Mouse (Mus musculus): Measurements from ENCODE around the gene Fhod1.
A peak's percentile ranks its signal among the peaks of the same experiment; 100 is the strongest.

Gene Fhod1

GRCm38 (mm10) chr8:105315073-105315769 lies 32.5 kb downstream of the Fhod1 start:
- peak; percentile 52 to 57 for DNase-seq

- DNase-seq = no peak
These were observed 33.9 kb downstream of the Fhod1 start for GRCm38 (mm10) chr8:105313622-105314402.

DNA sequence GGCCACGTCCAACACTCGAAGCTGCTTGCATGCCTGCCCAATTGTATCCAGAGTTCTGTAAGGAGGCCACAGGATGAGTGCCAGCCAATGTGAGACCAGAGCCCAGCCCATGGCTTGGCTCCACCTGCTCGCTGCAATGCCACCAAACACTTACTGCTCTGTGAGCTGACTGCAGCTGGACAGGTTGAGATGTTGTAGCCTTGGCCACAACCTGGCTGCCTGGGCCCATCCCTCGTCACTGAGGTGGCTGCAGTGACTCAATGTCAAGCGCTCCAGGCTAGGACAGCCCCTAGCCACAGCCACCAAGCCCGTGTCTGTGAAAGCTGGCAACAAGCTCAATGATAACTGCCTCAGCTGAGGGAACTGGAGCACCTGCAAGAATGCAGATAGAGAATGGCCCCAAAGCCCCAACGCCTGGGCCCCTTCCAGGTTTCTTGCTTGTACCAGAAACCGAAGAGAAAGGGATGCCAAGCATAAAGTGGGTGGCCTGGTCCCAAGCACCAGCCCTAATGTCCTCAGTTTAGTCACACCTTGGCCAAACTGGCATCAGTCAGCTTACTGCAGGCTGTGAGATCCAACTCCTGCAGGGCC lies 34.8 kb downstream of the Fhod1 start:
- peak in 1 of 2 experiments; percentile 46 for DNase-seq

GRCm38 (mm10) chr8:105311718-105312117 lies 36.0 kb downstream of the Fhod1 start:
- DNase-seq = no peak

DNA sequence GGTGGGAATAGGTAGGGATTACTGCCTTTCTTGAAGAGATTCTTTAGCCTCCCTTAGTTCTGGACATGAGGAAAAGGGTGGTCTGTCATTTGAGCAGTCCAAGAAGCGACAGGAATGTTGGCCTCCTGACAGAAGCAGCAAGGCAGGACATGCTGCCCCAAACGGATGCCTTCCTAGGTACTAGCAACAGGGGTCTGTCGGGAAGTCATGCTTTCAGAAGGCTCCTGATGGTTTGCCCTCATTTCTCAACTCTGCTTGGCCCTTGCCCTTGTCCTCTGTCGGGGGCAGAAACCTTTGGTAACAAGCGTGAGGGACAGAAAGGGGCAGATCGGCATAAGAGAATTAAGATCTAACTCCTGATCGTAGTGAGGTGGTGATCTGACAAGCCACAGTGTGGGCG lies 37.6 kb downstream of the Fhod1 start:
- DNase-seq = peak in 1 of 2 experiments; percentile 46

GRCm38 (mm10) chr8:105309142-105309847 lies 38.5 kb downstream of the Fhod1 start:
- DNase-seq = peak; percentile 93 to 95

GRCm38 (mm10) chr8:105308428-105308827 lies 39.3 kb downstream of the Fhod1 start:
- DNase-seq = no peak

DNA sequence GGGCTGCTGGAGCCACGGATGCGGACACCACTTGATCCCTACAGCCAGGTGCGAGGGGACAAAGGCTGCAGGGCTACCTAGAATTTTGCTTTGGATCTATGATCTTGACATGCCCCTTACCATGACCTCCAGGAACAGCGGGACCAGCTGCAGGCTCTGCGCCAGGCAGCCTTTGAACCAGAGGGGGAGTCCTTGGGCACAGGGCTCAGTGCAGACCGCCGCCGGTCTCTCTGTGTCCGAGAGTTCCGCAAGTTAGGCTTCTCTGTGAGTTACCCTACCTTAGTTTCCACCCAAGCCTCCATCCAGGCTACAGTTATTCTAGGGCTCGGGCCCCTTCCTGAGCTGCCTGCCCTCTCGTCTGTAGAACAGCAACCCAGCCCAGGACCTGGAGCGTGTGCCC lies 40.1 kb downstream of the Fhod1 start:
- DNase-seq = no peak

DNA sequence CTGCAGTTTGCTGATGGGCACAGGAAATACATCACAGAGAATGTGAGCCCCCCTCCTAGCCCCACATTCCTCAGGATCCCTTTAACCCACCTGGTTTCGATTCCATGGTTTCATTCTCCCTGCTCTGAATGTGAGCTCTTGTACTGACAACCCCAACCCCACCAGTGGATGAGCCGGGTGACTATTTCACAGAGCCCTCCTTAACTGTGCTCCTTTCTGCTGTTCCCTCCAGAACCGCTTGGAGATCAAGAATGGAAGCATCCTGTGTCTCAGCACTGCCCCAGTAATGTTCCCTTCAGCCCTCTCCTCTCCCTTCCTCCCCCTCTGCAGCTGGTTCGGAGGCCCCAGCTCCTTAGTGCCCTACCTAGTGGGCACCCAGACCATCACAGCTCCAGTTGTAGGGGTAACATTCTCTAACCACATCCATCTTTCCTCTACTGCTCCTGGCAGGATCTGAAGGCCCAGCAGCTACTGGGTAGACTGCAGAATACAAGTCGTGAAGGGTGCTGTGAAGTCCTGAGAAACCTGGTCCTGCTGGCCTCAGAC lies 41.5 kb downstream of the Fhod1 start:
- peak in 1 of 2 experiments; percentile 39 for DNase-seq

- DNase-seq = peak; percentile 75 to 79
These were observed 42.3 kb downstream of the Fhod1 start, which contains the start of gene Elmo3 for GRCm38 (mm10) chr8:105305211-105306145. Elmo3 (plus strand) TSS chr8:105305601.

GRCm38 (mm10) chr8:105304325-105305210 lies 43.2 kb downstream of the Fhod1 start:
- DNase-seq = no peak

- DNase-seq = no peak
These were observed 43.9 kb downstream of the Fhod1 start for GRCm38 (mm10) chr8:105303874-105304273.

DNA sequence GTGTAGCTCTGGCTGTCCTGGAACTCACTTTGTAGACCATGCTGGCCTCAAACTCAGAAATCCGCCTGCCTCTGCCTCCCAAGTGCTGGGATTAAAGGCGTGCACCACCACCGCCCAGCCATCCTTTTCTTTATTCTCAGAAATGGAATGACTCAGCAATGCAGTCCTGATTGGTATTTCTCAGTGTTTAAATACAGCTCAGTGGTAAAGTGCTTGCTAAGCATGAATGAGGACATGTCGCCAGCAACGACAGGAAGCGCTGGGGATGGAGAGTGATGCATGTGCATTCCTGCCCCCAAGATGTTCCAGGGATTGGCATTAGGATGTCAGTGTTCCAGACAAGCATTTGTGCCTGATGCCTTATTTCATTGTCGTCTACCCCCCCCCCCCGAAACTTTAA lies 44.4 kb downstream of the Fhod1 start:
- no peak for DNase-seq

- no peak for DNase-seq
These were observed 47.8 kb downstream of the Fhod1 start for GRCm38 (mm10) chr8:105299962-105300361.

- DNase-seq = no peak
These were observed 49.2 kb downstream of the Fhod1 start for GRCm38 (mm10) chr8:105298351-105299252.

DNA sequence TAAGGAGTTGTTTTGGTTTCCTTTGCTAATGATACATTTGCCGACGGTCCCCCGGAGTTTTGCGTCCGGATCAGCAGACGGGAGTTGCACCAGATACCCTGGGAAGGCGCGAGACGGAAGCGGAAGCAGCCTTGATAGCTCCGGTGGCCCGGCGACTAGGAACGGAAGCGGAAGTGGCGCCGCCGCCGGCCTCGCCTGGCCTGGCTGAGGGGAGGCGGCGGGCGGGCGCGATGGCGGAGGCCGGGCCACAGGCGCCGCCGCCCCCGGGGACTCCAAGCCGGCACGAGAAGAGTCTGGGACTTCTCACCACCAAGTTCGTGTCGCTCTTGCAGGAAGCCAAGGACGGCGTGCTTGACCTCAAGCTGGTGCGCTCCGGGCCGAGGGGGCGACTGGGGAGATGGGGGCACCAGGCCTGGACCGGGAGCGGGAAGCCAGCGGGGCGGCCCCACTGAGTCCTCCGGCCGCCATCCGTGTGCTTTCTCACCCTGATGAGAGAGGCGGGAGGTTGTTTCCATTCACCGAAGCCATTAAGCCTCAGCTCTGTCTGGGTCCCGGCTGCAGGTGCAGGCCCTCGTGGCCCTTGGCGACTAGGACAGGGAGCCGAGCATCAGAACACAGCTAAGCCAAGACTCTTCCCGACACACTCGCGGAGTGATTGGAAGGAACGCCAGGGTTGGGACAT lies 50.1 kb downstream of the Fhod1 start, which contains the start of gene E2f4:
TSS of gene E2f4 (plus strand) at position 153 of the 682 bp plus-strand sequence.
- DNase-seq = peak; percentile 91 to 92

DNA sequence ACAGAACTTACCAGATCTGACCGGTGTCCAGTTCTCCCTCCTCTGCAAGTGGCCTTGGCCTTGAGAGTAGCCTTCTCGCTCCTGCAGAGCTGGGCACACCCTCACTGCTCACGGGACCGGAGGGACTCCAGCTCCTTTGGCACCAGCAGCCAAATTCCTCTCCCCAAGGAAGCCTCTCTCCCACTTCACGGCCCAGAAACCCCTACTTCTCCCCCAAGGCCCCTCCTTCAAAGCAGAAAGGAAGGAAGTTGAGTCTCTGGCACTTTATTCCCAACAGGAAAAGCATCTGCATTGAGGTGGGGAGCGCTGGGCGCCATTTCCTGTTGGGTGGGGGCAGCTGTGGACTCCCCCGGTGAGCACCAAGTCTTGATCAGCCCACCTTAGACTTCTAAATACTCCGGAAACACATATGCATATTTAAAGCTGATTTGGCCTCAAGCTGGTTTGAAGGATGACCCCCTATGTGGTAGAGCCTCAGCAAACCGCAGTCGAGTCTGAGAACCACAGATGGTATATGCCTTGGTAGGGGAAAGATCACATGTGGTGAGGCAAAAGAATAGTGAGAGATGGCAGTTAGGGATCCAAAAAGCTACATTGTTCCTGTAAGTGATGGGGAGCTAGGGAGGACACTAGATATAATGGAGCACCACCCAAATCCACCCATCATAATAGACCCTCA lies 51.7 kb downstream of the Fhod1 start, which contains the start of gene Exoc3l:
TSS of gene Exoc3l (minus strand) at position 207 of the 679 bp plus-strand sequence.
- no peak for DNase-seq

- no peak for DNase-seq
These were observed 52.5 kb downstream of the Fhod1 start for GRCm38 (mm10) chr8:105295256-105295655.
